Mouse (Mus musculus): ENCODE data around the gene Zfp981.
"Not testable (repeated sequence)": the region's sequence is repeated elsewhere in the genome, so short reads cannot be mapped to it uniquely, and the experiment has no call there.

The Zfp981 gene

DNA sequence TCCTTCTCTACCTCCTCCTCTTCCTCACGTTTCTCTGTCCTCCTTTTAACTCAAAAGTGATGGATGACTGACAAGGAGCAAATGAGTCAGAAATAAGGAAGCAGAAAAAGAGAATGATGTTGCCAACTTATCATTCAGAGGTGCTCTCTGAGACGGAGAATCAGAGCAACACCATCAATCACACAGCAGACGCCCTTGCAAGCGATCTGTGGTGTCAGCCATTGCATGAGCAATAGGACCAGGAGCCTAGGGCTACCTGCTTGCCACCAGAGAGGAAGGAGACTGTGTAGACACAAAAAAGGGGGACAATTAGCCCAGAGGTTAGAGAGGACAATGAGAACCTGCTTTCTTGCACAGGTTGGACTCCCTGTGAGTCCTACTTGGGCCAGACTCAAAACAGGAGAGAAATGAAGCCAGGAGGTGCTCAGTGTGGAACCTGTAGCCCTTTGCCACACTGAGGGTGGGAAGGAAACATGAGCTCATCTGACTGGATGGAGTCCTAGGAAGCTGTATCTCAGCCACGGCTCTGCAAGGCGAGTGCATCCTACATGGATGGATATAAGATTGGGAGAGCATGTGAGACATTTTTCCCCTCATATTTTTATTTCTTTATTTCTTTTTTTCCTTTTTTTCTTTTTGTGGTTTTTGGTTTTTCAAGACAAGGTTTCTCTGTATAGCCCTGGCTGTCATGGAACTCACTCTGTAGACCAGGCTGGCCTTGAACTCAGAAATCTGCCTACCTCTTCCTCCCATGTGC is 16.5 kb upstream of the Zfp981 start:
- not testable (repeated sequence) for DNase-seq (ENCODE audit: low spot score in 2 of 2)

DNA sequence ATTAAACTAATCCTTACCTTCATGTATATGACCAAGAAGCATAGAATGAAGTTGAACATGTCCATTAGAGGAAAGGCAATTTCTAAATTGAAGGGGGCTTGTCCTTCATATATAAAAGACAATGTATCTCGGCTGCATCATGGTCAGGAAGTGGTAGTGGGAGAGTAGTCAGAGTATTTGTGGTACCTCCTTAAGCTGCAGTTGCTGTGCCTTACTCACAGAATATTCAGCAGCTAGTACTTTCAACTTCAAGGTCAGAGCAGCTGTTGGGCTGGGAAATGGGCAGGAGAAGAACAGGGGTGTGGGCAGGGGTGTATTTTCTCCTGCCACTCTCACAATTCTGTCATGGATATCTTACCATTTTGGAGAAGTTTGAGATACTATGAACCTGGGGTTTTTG is 15.1 kb upstream of the Zfp981 start:
- not testable (repeated sequence) for DNase-seq (ENCODE audit: low spot score in 2 of 2)

DNA sequence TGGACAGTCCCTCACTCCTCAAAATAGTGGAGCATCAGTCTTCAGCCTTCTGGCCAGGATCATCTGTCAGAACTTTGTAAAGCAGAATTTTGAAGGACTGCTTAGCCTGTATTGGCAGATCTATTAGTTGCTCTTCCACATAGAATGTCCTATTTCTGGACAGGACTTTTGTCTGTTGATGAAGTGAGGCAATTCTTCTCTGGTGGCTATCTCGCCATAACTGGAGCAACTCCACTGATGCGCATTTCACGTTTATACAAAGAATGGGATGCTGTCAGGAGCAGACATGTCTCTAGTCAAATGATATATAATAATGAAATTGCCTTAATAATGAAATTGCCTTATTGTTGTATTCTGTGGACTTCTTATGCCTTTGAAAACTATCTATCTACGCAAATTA is 12.6 kb upstream of the Zfp981 start:
- not testable (repeated sequence) for DNase-seq (ENCODE audit: low spot score in 2 of 2)

DNA sequence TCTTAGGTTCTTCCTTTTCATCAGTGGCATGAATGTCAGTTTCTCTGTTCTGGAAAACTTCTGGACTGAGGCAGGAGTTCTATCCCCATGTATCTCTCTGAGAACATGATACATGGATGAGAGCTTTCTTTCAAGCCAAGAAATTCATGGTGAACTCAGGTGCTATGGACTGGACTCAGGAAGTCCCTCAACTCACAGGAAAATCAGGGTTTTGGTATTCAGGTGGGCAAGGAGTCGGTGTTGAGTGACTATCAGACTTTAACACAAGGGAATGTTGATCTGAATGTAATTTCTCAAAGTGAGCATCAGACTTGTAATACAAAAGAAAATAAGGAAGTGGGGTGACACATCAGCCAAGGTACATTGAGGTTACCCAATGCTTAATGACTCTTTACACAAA is 9.8 kb upstream of the Zfp981 start:
- DNase-seq (ENCODE audit: low spot score in 2 of 2) = not testable (repeated sequence)

DNA sequence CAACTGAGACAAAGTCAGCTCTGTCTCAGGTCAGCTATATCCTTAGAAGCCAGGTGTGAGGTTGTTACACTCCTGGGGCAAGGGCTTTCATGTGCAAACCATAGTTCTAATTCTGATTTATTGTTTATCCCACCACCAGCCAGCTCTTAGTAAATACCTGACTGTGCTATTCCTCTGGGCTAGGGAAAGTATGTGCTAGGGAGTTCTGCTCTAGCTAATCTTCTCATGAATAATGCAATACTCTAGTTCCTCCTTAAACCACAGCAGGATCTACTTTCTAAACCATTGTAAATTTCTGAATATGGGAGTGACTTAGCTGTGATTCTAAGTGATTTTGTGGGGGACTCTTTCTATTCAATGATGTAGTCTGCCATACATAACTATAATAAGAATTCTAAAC is 9.4 kb upstream of the Zfp981 start:
- DNase-seq (ENCODE audit: low spot score in 2 of 2) = no peak

DNA sequence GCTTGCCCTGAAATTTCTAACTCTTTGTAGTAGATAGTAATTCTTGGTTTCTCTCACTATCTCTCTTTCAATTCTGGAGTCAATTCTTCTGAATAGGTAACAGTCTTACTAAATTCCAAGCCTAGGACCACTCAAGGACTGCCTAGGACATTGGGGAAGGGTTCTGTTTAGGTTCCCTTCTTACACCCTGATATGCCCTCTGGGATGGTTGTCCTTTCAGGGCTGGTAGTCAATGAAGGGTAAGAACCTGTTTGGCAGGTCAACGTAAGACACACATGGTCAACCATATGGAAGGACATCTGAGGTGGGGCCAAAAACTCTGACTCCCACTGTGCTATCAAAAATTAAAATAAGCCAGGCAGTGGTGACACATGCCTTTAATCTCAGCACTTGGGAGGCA is 9.0 kb upstream of the Zfp981 start:
- DNase-seq (ENCODE audit: low spot score in 2 of 2) = no peak

DNA sequence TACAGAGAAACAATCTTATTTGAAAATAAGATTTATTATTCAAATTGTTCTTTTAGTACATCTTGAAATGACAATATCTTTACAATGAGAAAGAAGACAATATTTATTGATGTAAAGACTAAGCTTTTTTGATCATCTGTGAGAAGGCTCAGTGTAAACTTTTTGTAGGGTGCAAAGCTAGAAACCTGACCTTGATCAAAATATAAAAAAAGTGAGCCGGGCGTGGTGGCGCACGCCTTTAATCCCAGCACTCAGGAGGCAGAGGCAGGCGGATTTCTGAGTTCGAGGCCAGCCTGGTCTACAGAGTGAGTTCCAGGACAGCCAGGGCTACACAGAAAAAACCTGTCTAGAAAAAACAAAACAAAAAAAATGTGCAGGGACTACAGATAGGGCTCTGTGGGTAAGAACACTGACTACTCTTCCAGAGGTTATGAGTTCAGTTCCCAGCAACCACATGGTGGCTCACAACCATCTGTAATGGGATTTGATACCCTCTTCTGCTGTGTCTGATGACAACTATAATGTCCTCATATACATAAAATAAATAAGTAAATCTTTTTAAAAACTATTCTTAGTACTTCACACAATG is 8.4 kb upstream of the Zfp981 start:
- not testable (repeated sequence) for DNase-seq (ENCODE audit: low spot score in 2 of 2)

DNA sequence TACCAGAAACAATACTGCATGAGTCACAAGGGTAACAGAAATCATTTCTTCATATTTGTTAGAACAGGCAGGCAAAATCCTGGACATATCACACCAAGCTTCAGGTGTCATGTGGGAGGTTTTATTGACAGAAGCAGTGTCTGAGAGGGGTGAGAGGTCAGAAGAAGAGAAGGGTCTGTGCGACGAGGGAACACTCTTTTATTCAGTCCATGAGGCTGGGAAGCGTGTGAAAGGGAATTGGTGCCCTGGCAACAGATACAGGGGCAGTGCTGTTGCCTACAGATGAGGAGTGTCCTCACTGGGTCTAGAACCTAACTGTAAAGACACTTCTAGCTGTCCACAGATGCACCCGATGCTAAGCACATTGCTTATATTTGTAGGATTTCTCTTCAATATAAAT is 6.8 kb upstream of the Zfp981 start:
- DNase-seq (ENCODE audit: low spot score in 2 of 2) = no peak

DNA sequence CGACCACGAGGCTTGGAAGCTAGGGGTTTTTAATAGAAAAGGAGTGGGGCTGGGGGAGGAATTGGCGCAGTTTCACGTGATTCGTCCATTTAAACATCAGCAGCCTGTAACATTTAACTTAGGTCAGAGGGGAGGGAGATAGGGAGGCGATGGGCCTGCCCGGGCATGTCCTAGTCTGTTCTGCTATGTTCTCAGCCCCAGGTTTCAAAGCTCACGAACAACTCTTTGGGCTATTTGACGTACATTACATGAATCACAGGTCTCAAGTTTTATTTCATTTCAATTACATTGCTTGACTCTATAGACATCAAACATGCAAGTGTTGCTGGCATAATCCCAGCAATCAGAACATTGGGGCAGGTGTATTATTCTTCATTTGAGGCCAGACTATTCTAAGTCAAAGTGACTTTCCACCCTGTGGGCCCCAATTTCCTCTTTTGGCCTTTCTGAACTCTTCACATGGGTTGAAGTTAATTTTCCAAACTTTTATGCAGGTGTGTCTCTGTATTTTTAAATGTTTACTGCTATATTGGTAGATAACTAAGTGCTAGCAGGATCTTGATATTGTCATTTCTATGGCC is 4.0 kb upstream of the Zfp981 start:
- not testable (repeated sequence) for DNase-seq (ENCODE audit: low spot score in 2 of 2)

DNA sequence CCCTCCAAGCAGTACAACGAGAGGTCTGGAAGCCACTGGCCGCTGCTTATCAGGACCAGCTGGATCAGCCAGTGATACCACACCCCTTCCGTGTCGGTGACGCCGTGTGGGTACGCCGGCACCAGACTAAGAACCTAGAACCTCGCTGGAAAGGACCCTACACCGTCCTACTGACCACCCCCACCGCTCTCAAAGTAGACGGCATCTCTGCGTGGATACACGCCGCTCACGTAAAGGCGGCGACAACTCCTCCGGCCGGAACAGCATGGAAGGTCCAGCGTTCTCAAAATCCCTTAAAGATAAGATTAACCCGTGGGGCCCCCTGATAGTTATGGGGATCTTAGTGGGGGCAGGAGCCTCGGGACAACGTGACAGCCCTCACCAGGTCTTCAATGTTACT is 7.2 kb downstream of the Zfp981 start:
- DNase-seq (ENCODE audit: low spot score in 2 of 2) = not testable (repeated sequence)

DNA sequence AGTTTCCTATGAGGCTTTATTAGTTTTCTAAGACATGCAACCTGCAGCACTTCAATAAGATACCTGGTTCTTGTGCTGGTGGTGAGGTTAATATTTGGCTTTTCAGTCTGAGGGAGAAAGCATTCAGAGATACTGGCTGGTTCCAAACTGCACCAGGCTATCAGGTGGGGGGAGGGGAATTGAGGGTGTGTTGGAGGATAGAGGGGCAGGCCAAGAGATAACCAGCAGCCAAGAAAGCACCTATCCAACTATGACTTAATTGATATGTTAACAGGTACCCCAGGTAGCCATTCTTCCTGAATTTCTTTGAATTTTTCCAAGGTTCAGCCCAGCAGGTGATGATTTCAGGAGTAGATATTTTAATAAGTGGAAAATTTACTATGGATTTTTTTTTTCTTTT is 10.0 kb downstream of the Zfp981 start:
- DNase-seq (ENCODE audit: low spot score in 2 of 2) = not testable (repeated sequence)

DNA sequence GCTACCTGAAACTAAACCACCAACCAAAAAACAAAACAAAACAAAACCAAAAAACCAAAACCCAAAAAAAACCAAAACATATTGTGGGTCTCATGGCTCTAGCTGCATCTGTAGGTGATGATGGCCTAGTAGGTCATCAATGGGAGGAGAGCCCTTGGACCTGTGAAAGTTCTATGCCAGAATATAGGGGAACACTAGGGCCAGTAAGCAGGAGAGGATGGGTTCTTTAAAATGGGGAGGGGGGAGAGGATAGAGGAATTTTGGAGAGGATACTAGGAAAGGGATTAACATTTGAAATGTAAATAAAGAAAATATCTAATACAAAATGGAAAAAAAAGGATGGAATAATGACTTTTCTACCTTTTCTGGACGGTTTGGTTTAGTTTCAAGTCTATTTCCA is 14.6 kb downstream of the Zfp981 start:
- DNase-seq (ENCODE audit: low spot score in 2 of 2) = no peak

DNA sequence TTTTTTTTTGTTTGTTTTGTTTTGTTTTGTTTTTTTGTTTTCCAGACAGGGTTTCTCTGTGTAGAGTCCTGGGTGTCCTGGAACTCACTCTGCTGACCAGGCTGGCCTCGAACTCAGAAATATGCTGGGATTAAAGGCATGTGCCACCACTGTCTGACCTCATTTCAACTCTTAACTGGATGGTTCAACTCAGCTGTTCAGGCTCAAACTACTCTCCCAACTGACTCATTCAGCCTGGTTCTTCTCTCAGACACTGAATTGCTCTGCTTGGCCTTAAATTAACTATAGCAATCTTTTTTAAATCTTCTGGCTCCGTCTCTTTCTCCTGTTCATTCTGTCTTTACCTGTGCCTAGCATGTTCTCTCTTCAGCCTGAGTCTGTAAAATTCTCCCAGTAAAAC is 15.3 kb downstream of the Zfp981 start:
- not testable (repeated sequence) for DNase-seq (ENCODE audit: low spot score in 2 of 2)

DNA sequence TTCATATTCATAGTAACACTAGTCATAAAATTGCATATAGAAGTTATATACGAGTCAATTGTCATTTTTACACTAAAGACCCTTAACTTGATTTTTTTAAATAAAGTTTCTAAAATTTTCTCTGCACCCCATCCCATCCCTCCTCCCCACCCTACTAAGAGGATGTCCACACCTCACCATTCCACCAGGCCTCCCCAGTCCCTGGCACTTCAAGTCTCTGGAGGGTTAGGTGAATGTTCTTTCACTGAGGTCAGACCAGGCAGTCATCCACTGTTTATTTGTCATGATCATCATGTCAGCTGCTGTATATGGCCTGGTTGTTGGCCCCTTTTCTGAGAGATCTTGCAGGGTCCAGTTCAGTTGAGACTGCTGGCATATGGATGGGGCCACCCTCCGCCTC is 18.9 kb downstream of the Zfp981 start:
- DNase-seq (ENCODE audit: low spot score in 2 of 2) = no peak

DNA sequence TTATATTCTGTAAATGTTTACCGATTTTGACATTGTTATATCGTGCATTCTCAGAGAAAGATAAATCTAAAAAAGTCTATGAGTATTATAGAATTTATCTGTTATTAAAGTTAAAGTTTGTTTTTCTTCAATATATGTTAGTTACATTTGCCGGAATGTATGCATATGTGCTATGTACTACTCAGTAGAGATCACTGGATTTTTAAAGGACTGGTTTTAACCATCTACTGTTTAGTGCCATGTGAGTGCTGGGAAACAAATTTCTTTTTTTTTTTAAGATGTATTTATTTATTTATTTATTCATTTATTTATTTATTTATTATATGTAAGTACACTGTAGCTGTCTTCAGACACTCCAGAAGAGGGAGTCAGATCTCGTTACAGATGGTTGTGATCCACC is 32.7 kb downstream of the Zfp981 start:
- no peak for DNase-seq (ENCODE audit: low spot score in 2 of 2)

DNA sequence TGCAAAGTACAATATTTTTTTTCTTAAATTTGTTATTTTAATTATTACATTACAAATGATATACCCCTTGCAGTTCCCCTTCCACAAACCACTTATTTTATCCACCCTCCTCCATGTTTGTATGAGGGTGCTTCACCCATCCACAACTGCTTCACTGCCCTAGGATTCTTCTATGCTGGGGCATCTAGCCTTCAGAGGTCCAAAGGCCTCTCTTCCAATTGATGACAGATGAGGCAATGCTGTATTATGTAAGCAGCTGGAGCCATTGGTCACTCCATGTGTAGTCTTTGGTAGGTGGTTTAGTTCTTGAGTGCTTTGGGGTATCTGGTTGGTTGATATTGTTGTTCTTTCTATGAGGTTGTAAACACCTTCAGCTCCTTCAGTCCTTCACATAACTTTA is 34.1 kb downstream of the Zfp981 start:
- DNase-seq (ENCODE audit: low spot score in 2 of 2) = no peak

DNA sequence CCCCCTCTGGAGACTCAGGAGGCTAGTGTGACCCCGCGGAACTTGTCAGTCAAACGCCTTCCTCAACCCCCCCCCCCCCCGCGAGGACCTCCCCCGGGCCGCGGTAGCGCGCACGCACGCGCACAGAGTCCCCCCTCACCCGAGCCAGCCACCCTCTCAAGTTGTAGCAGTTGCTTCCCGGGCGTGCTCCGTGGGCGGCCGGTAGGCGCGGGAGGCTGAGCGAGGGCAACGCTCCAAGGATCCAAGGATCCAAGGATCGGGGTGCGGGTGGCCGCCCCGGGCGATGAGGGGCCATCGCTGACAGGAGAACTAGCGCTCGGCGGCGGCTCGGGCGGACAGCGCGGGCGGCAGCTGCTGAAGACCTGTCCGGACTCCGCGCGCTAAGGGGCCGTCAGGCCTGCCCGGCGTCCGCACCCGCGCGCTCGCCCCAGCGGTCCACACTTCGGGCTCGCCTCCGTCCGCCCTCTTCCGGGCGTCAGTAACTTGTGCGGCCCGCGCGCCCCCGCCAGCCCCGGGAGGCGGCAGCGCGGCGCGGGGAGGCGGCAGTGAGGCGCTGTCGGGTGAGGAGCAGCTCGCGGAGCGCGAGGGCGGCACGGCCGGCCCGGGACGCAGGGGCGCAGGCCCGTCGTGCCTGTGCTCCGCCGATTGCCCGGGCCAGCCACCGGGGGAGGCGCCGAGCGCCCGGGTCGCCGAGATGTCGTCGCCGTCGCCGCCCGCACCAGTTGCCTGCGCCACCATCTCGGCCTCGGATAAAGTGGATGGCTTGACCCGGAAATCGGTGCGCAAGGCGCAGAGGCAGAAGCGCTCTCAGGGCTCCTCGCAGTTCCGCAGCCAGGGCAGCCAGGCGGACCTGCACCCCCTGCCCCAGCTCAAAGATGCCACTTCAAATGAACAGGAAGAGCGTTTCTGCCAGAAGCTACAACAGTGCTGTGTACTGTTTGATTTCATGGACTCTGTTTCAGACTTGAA is 78.4 kb downstream of the Zfp981 start:
- DNase-seq (ENCODE audit: low spot score in 2 of 2) = not testable (repeated sequence)
